Mouse (Mus musculus) embryonic facial prominence, embryonic 10.5 days (tissue): ENCODE measurements around the gene Sh3d19. TPM values are rescaled to one million over a fixed set of nuclear protein-coding genes. Genes with fewer than 3 reads are reported as not detected.
A peak's percentile ranks its signal among the peaks of the same experiment; 100 is the strongest.
"Not testable (repeated sequence)": the region's sequence is repeated elsewhere in the genome, so short reads cannot be mapped to it uniquely, and the experiment has no call there.

Experiments
- DNase-seq: peaks from one replicate; pipeline ENCODE4 v3.0.0-alpha.2; 2017; ENCODE audit warnings: low spot score
- H3K27ac ChIP-seq: fragments of 300-500 bp; sonication (generic); replicated peaks from 2 replicates; pipeline ENCODE4 v1.5.1; 2016; ENCODE audit warnings: mild to moderate bottlenecking
- H3K27me3 ChIP-seq: fragments of 300-500 bp; sonication (generic); replicated peaks from 2 replicates; pipeline ENCODE4 v1.6.1; 2016; ENCODE audit warnings: low read depth, mild to moderate bottlenecking; ENCODE audit not compliant: poor library complexity, severe bottlenecking
- H3K36me3 ChIP-seq: fragments of 300-500 bp; sonication (generic); replicated peaks from 2 replicates; pipeline ENCODE4 v1.6.1; 2016; ENCODE audit warnings: mild to moderate bottlenecking, moderate library complexity
- H3K4me1 ChIP-seq: fragments of 300-500 bp; sonication (generic); 2 replicates; pipeline ENCODE4 v1.6.1; 2016
- H3K4me3 ChIP-seq: fragments of 300-500 bp; sonication (generic); 2 replicates; pipeline ENCODE4 v1.5.1; 2016; ENCODE audit warnings: mild to moderate bottlenecking, moderate library complexity
- H3K9me3 ChIP-seq: fragments of 300-500 bp; sonication (generic); 2 replicates; pipeline ENCODE4 v1.6.1; 2016; ENCODE audit warnings: mild to moderate bottlenecking
- WGBS: fragments of 180-500 bp; shearing (Covaris S2); methylation state at CpG from one replicate; pipeline ENCODE4 v1.1.7; 2016; 5-methylcytosine and 5-hydroxymethylcytosine counted together
- polyA plus RNA-seq: library from polyadenylated mRNA; unstranded; fragments of >200 nt; fragmentation: Nextera tagmentation; extraction: Ambion mirVana; gene quantifications from 2 replicates; pipeline ENCODE4 v1.2.1, GENCODE M21; 2016

Sh3d19 gene
- polyA plus RNA-seq, 1 experiment from 2014 or later, result 14.9 TPM

- no peaks in the 10 kb centered on the region for H3K36me3 ChIP-seq
- WGBS, result 96% methylated on average over 9 of the region's 9 CpGs
- H3K4me1 ChIP-seq, result no peaks in the 10 kb centered on the region; the same call in 1 of the 2 replicates
- no peak overlapping the region for H3K4me3 ChIP-seq
- H3K9me3 ChIP-seq, result no peaks in the 10 kb centered on the region
- no peak for DNase-seq
- H3K27me3 ChIP-seq, result no peaks in the 10 kb centered on the region
- H3K27ac ChIP-seq, result no peak overlapping the region
These were observed 15.6 kb upstream of the Sh3d19 start for GRCm38 (mm10) chr3:85955269-85955668.

GRCm38 (mm10) chr3:85955704-85956103 is 15.2 kb upstream of the Sh3d19 start:
- Histone ChIP-seq H3K4me1 (no peaks in the 10 kb centered on the region; the same call in 1 of the 2 replicates), H3K27me3 (no peaks in the 10 kb centered on the region), H3K9me3 (no peaks in the 10 kb centered on the region), H3K4me3 (no peak overlapping the region), H3K36me3 (no peaks in the 10 kb centered on the region), H3K27ac (no peak overlapping the region)
- 84% methylated on average over 5 of the region's 5 CpGs for WGBS
- no peak for DNase-seq

- WGBS, result 94% methylated on average over 1 of the region's 1 CpGs
- Histone ChIP-seq H3K27me3 (no peaks in the 10 kb centered on the region), H3K4me1 (peaks cover 4% of the 10 kb centered on the region; the same call in 1 of the 2 replicates), H3K4me3 (no peak overlapping the region), H3K36me3 (no peaks in the 10 kb centered on the region), H3K9me3 (peaks cover 3% of the 10 kb centered on the region; the same call in 1 of the 2 replicates), H3K27ac (no peak overlapping the region; the same call in 1 of the 2 replicates)
- no peak for DNase-seq
These were observed 11.2 kb upstream of the Sh3d19 start for GRCm38 (mm10) chr3:85959669-85960068.

- WGBS, result 33% methylated on average over 5 of the region's 5 CpGs
- H3K27me3 ChIP-seq, result no peaks in the 10 kb centered on the region
- no peak overlapping the region for H3K27ac ChIP-seq
- no peak overlapping the region for H3K4me3 ChIP-seq
- H3K36me3 ChIP-seq, result no peaks in the 10 kb centered on the region
- no peak for DNase-seq
- peaks cover 4% of the 10 kb centered on the region; the same call in 1 of the 2 replicates for H3K4me1 ChIP-seq
- peaks cover 3% of the 10 kb centered on the region; the same call in 1 of the 2 replicates for H3K9me3 ChIP-seq
These were observed 9.8 kb upstream of the Sh3d19 start for GRCm38 (mm10) chr3:85961134-85961533.

- no peak overlapping the region for H3K4me3 ChIP-seq
- peaks cover 15% of the 10 kb centered on the region; the same call in 1 of the 2 replicates for H3K4me1 ChIP-seq
- 89% methylated on average over 4 of the region's 4 CpGs for WGBS
- no peaks in the 10 kb centered on the region for H3K27me3 ChIP-seq
- peaks cover 3% of the 10 kb centered on the region; the same call in 1 of the 2 replicates for H3K9me3 ChIP-seq
- no peak for DNase-seq
- H3K36me3 ChIP-seq, result no peaks in the 10 kb centered on the region
- no peak overlapping the region for H3K27ac ChIP-seq
These were observed 5.4 kb upstream of the Sh3d19 start for GRCm38 (mm10) chr3:85965479-85965878.

GRCm38 (mm10) chr3:85969040-85969439 is 1.9 kb upstream of the Sh3d19 start:
- 88% methylated on average over 8 of the region's 8 CpGs for WGBS

GRCm38 (mm10) chr3:85971599-85971975 is 678 bp downstream of the Sh3d19 start:
- peak; percentile 49 for DNase-seq
- Histone ChIP-seq H3K36me3 (no peaks in the 10 kb centered on the region), H3K4me3 (peak overlapping the region; percentile 90)

More at GRCm38 (mm10) chr3:85969040-85969439, 1.9 kb upstream of the Sh3d19 start:
- H3K4me1 ChIP-seq, result peaks cover 36% of the 10 kb centered on the region
- DNase-seq, result no peak
- H3K9me3 ChIP-seq, result no peaks in the 10 kb centered on the region
- H3K36me3 ChIP-seq, result no peaks in the 10 kb centered on the region
- H3K4me3 ChIP-seq, result no peak overlapping the region
- H3K27ac ChIP-seq, result no peak overlapping the region
- no peaks in the 10 kb centered on the region; the same call in 1 of the 2 replicates for H3K27me3 ChIP-seq

GRCm38 (mm10) chr3:85973376-85974140 is 2.6 kb downstream of the Sh3d19 start:
- H3K36me3 ChIP-seq, result no peaks in the 10 kb centered on the region
- 90% methylated on average over 10 of the region's 10 CpGs for WGBS
- no peak overlapping the region for H3K27ac ChIP-seq
- H3K4me3 ChIP-seq, result no peak overlapping the region
- no peaks in the 10 kb centered on the region for H3K9me3 ChIP-seq
- no peaks in the 10 kb centered on the region; the same call in 1 of the 2 replicates for H3K27me3 ChIP-seq
- H3K4me1 ChIP-seq, result peaks cover 36% of the 10 kb centered on the region
- no peak for DNase-seq

More at GRCm38 (mm10) chr3:85971599-85971975, 678 bp downstream of the Sh3d19 start:
- Histone ChIP-seq H3K4me1 (peaks cover 36% of the 10 kb centered on the region), H3K9me3 (no peaks in the 10 kb centered on the region), H3K27me3 (no peaks in the 10 kb centered on the region; the same call in 1 of the 2 replicates), H3K27ac (peak overlapping the region; percentile 94)
- under 1% methylated on average over 13 of the region's 13 CpGs for WGBS

- no peak for DNase-seq
- Histone ChIP-seq H3K4me3 (no peak overlapping the region), H3K27ac (no peak overlapping the region), H3K36me3 (no peaks in the 10 kb centered on the region), H3K27me3 (no peaks in the 10 kb centered on the region; the same call in 1 of the 2 replicates), H3K9me3 (no peaks in the 10 kb centered on the region), H3K4me1 (peaks cover 35% of the 10 kb centered on the region)
- 87% methylated on average over 4 of the region's 4 CpGs for WGBS
These were observed 3.5 kb downstream of the Sh3d19 start for GRCm38 (mm10) chr3:85974451-85974850.

- Histone ChIP-seq H3K27ac (no peak overlapping the region), H3K9me3 (no peaks in the 10 kb centered on the region), H3K27me3 (no peaks in the 10 kb centered on the region), H3K4me1 (no peaks in the 10 kb centered on the region; the same call in 1 of the 2 replicates), H3K36me3 (no peaks in the 10 kb centered on the region), H3K4me3 (no peak overlapping the region)
- WGBS, result 95% methylated on average over 4 of the region's 4 CpGs
- no peak for DNase-seq
These were observed 9.1 kb downstream of the Sh3d19 start for GRCm38 (mm10) chr3:85980036-85980435.

GRCm38 (mm10) chr3:85981761-85982160 is 10.9 kb downstream of the Sh3d19 start:
- H3K27ac ChIP-seq, H3K36me3 ChIP-seq, H3K4me3 ChIP-seq, H3K27me3 ChIP-seq, H3K9me3 ChIP-seq, DNase-seq, H3K4me1 ChIP-seq: not testable (repeated sequence)
- WGBS, result 73% methylated on average over 3 of the region's 3 CpGs

- Histone ChIP-seq H3K9me3 (no peaks in the 10 kb centered on the region), H3K27me3 (no peaks in the 10 kb centered on the region), H3K4me1 (no peaks in the 10 kb centered on the region), H3K27ac (no peak overlapping the region), H3K36me3 (peaks cover 10% of the 10 kb centered on the region), H3K4me3 (no peak overlapping the region)
- 92% methylated on average over 6 of the region's 6 CpGs for WGBS
- no peak for DNase-seq
These were observed 13.6 kb downstream of the Sh3d19 start for GRCm38 (mm10) chr3:85984537-85984936.

- no peak for DNase-seq
- H3K4me1 ChIP-seq, result 0 out of 2 replicates have a peak, but pooled peaks cover 4% of the 10 kb centered on the region
- 87% methylated on average over 2 of the region's 2 CpGs for WGBS
- H3K27me3 ChIP-seq, result no peaks in the 10 kb centered on the region
- H3K27ac ChIP-seq, result no peak overlapping the region
- no peaks in the 10 kb centered on the region for H3K9me3 ChIP-seq
- no peak overlapping the region for H3K4me3 ChIP-seq
- H3K36me3 ChIP-seq, result peaks cover 10% of the 10 kb centered on the region
These were observed 16.3 kb downstream of the Sh3d19 start for GRCm38 (mm10) chr3:85987225-85987624.
